Mouse (Mus musculus): Measurements from ENCODE around the gene Trf. TPM values are rescaled to one million over a fixed set of nuclear protein-coding genes. Genes with fewer than 3 reads are reported as not detected.

The Trf gene
- total and polyA plus RNA-seq, 2 experiments from 2014 or later, result 27.9 to 110 TPM

GRCm38 (mm10) chr9:103224721-103225120 is 5.5 kb downstream of the Trf start:
- H3K27me3 ChIP-seq (ENCODE audit: control insufficient read depth, insufficient read depth, low read length), result no peaks in the 10 kb centered on the region; the same call in 1 of the 2 replicates
- ATAC-seq (ENCODE audit: insufficient read depth, low read depth) (no peak), DNase-seq (ENCODE audit: low spot score) (no peak)
- no peaks in the 10 kb centered on the region for H3K36me3 ChIP-seq (replicated peaks; ENCODE audit: control insufficient read depth, insufficient read depth, low read length)
- H3K4me3 ChIP-seq (ENCODE audit: low read depth, low read length), result no peak overlapping the region
- no peak for TF ChIP-seq EP300 (IDR thresholded peaks at IDR 0.05; ENCODE audit: low read depth)
- no peak for TF ChIP-seq CTCF (IDR thresholded peaks at IDR 0.05; ENCODE audit: low read depth)
- 90% methylated on average over 7 of the region's 7 CpGs for WGBS
- H3K4me2 ChIP-seq (ENCODE audit: low read depth, low read length), result no peak overlapping the region
- no peak overlapping the region for H3K9ac ChIP-seq (replicated peaks; ENCODE audit: low read depth, low read length)
- H3K9me3 ChIP-seq (replicated peaks; ENCODE audit: control insufficient read depth, low read length), result no peaks in the 10 kb centered on the region
- no peak overlapping the region for H3K27ac ChIP-seq (ENCODE audit: low read depth)
- H3K4me1 ChIP-seq (ENCODE audit: control insufficient read depth, insufficient read depth), result no peaks in the 10 kb centered on the region

GRCm38 (mm10) chr9:103214281-103214680 is 16.0 kb downstream of the Trf start:
- no peaks in the 10 kb centered on the region for H3K36me3 ChIP-seq (replicated peaks; ENCODE audit: control insufficient read depth, insufficient read depth, low read length)
- no peak for ATAC-seq (ENCODE audit: insufficient read depth, low read depth)
- WGBS, result 84% methylated on average over 6 of the region's 6 CpGs
- H3K9me3 ChIP-seq (replicated peaks; ENCODE audit: control insufficient read depth, low read length), result no peaks in the 10 kb centered on the region
- no peak overlapping the region for H3K4me3 ChIP-seq (ENCODE audit: low read depth, low read length)
- DNase-seq (ENCODE audit: low spot score), result no peak
- H3K9ac ChIP-seq (replicated peaks; ENCODE audit: low read depth, low read length), result no peak overlapping the region
- TF ChIP-seq CTCF (IDR thresholded peaks at IDR 0.05; ENCODE audit: low read depth), result no peak
- no peak for TF ChIP-seq EP300 (IDR thresholded peaks at IDR 0.05; ENCODE audit: low read depth)
- no peak overlapping the region for H3K27ac ChIP-seq (ENCODE audit: low read depth)
- H3K27me3 ChIP-seq (ENCODE audit: control insufficient read depth, insufficient read depth, low read length), result no peaks in the 10 kb centered on the region
- 0 out of 2 replicates have a peak, but pooled peaks cover 6% of the 10 kb centered on the region for H3K4me1 ChIP-seq (ENCODE audit: control insufficient read depth, insufficient read depth)
- H3K4me2 ChIP-seq (ENCODE audit: low read depth, low read length), result no peak overlapping the region

- Histone ChIP-seq H3K36me3 (replicated peaks; ENCODE audit: control insufficient read depth, insufficient read depth, low read length) (no peaks in the 10 kb centered on the region), H3K4me1 (ENCODE audit: control insufficient read depth, insufficient read depth) (0 out of 2 replicates have a peak, but pooled peaks cover 6% of the 10 kb centered on the region), H3K4me2 (ENCODE audit: low read depth, low read length) (no peak overlapping the region), H3K9me3 (replicated peaks; ENCODE audit: control insufficient read depth, low read length) (no peaks in the 10 kb centered on the region), H3K9ac (replicated peaks; ENCODE audit: low read depth, low read length) (no peak overlapping the region), H3K27me3 (ENCODE audit: control insufficient read depth, insufficient read depth, low read length) (no peaks in the 10 kb centered on the region), H3K4me3 (ENCODE audit: low read depth, low read length) (no peak overlapping the region), H3K27ac (ENCODE audit: low read depth) (no peak overlapping the region)
- 0 out of 2 replicates have a peak, but pooled peaks have one; percentile 36 for ATAC-seq (ENCODE audit: insufficient read depth, low read depth)
- DNase-seq (ENCODE audit: low spot score), result peak; percentile 74
- TF ChIP-seq EP300 (IDR thresholded peaks at IDR 0.05; ENCODE audit: low read depth), result no peak
- no peak for TF ChIP-seq CTCF (IDR thresholded peaks at IDR 0.05; ENCODE audit: low read depth)
- 35% methylated on average over 2 of the region's 2 CpGs for WGBS
Measured at GRCm38 (mm10) chr9:103213631-103214030, 16.6 kb downstream of the Trf start.

GRCm38 (mm10) chr9:103212654-103213420 is 17.4 kb downstream of the Trf start:
- Histone ChIP-seq H3K4me2 (ENCODE audit: low read depth, low read length) (peak overlapping the region; percentile 56), H3K36me3 (replicated peaks; ENCODE audit: control insufficient read depth, insufficient read depth, low read length) (no peaks in the 10 kb centered on the region), H3K27me3 (ENCODE audit: control insufficient read depth, insufficient read depth, low read length) (no peaks in the 10 kb centered on the region), H3K9ac (replicated peaks; ENCODE audit: low read depth, low read length) (no peak overlapping the region), H3K4me1 (ENCODE audit: control insufficient read depth, insufficient read depth) (0 out of 2 replicates have a peak, but pooled peaks cover 6% of the 10 kb centered on the region), H3K4me3 (ENCODE audit: low read depth, low read length) (peak overlapping the region; percentile 42), H3K27ac (ENCODE audit: low read depth) (no peak overlapping the region), H3K9me3 (replicated peaks; ENCODE audit: control insufficient read depth, low read length) (no peaks in the 10 kb centered on the region)
- no peak for ATAC-seq (ENCODE audit: insufficient read depth, low read depth)
- no peak for TF ChIP-seq CTCF (IDR thresholded peaks at IDR 0.05; ENCODE audit: low read depth)
- no peak for TF ChIP-seq EP300 (IDR thresholded peaks at IDR 0.05; ENCODE audit: low read depth)
- DNase-seq (ENCODE audit: low spot score), result peak; percentile 35
- 57% methylated on average over 28 of the region's 28 CpGs for WGBS

- Histone ChIP-seq H3K4me1 (ENCODE audit: control insufficient read depth, insufficient read depth) (0 out of 2 replicates have a peak, but pooled peaks cover 6% of the 10 kb centered on the region), H3K9me3 (replicated peaks; ENCODE audit: control insufficient read depth, low read length) (no peaks in the 10 kb centered on the region), H3K9ac (replicated peaks; ENCODE audit: low read depth, low read length) (no peak overlapping the region), H3K36me3 (replicated peaks; ENCODE audit: control insufficient read depth, insufficient read depth, low read length) (no peaks in the 10 kb centered on the region), H3K4me2 (ENCODE audit: low read depth, low read length) (no peak overlapping the region), H3K4me3 (ENCODE audit: low read depth, low read length) (no peak overlapping the region), H3K27ac (ENCODE audit: low read depth) (no peak overlapping the region), H3K27me3 (ENCODE audit: control insufficient read depth, insufficient read depth, low read length) (no peaks in the 10 kb centered on the region)
- 63% methylated on average over 6 of the region's 6 CpGs for WGBS
- TF ChIP-seq CTCF (IDR thresholded peaks at IDR 0.05; ENCODE audit: low read depth) (no peak), EP300 (IDR thresholded peaks at IDR 0.05; ENCODE audit: low read depth) (no peak)
- no peak for ATAC-seq (ENCODE audit: insufficient read depth, low read depth)
- no peak for DNase-seq (ENCODE audit: low spot score)
Measured at GRCm38 (mm10) chr9:103208802-103209423, 21.3 kb downstream of the Trf start.

Data from heart, postnatal 0 days (tissue).